Mouse (Mus musculus): ENCODE measurements around the gene Mkln1. TPM values are rescaled to one million over a fixed set of nuclear protein-coding genes. Genes with fewer than 3 reads are reported as not detected.

The Mkln1 gene
- 181 and 246 TPM in 2 replicates for total RNA-seq (2017)

- ATAC-seq (replicated peaks; ENCODE audit: low read depth, poor library complexity, severe bottlenecking) = peak; percentile 89
Measured at GRCm38 (mm10) chr6:31398431-31399205, at the start of gene Mkln1. TSS of gene Mkln1 (plus strand) at chr6:31398735.

- no peak for ATAC-seq (replicated peaks; ENCODE audit: low read depth, poor library complexity, severe bottlenecking)
Measured at GRCm38 (mm10) chr6:31356444-31357191, 41.9 kb upstream of the Mkln1 start.

GRCm38 (mm10) chr6:31357286-31357685, 41.2 kb upstream of the Mkln1 start:
- no peak for ATAC-seq (replicated peaks; ENCODE audit: low read depth, poor library complexity, severe bottlenecking)

GRCm38 (mm10) chr6:31362617-31363016, 35.9 kb upstream of the Mkln1 start:
- no peak for ATAC-seq (replicated peaks; ENCODE audit: low read depth, poor library complexity, severe bottlenecking)

GRCm38 (mm10) chr6:31364399-31364798, 34.1 kb upstream of the Mkln1 start:
- no peak for ATAC-seq (replicated peaks; ENCODE audit: low read depth, poor library complexity, severe bottlenecking)

- ATAC-seq (replicated peaks; ENCODE audit: low read depth, poor library complexity, severe bottlenecking) = no peak
Measured at GRCm38 (mm10) chr6:31367947-31368346, 30.6 kb upstream of the Mkln1 start.

- ATAC-seq (replicated peaks; ENCODE audit: low read depth, poor library complexity, severe bottlenecking) = no peak
Measured at GRCm38 (mm10) chr6:31368559-31368958, 30.0 kb upstream of the Mkln1 start.

GRCm38 (mm10) chr6:31369875-31370274, 28.7 kb upstream of the Mkln1 start:
- ATAC-seq (replicated peaks; ENCODE audit: low read depth, poor library complexity, severe bottlenecking) = 0 out of 2 replicates have a peak, but pooled peaks have one; percentile 45

GRCm38 (mm10) chr6:31370550-31371061, 27.9 kb upstream of the Mkln1 start:
- no peak for ATAC-seq (replicated peaks; ENCODE audit: low read depth, poor library complexity, severe bottlenecking)

- ATAC-seq (replicated peaks; ENCODE audit: low read depth, poor library complexity, severe bottlenecking) = no peak
Measured at GRCm38 (mm10) chr6:31371140-31371539, 27.4 kb upstream of the Mkln1 start.

GRCm38 (mm10) chr6:31372620-31373019, 25.9 kb upstream of the Mkln1 start:
- ATAC-seq (replicated peaks; ENCODE audit: low read depth, poor library complexity, severe bottlenecking) = no peak

- 0 out of 2 replicates have a peak, but pooled peaks have one; percentile 39 for ATAC-seq (replicated peaks; ENCODE audit: low read depth, poor library complexity, severe bottlenecking)
Measured at GRCm38 (mm10) chr6:31373084-31373673, 25.4 kb upstream of the Mkln1 start.

- ATAC-seq (replicated peaks; ENCODE audit: low read depth, poor library complexity, severe bottlenecking) = no peak
Measured at GRCm38 (mm10) chr6:31382989-31383388, 15.5 kb upstream of the Mkln1 start.

- no peak for ATAC-seq (replicated peaks; ENCODE audit: low read depth, poor library complexity, severe bottlenecking)
Measured at GRCm38 (mm10) chr6:31384794-31385193, 13.7 kb upstream of the Mkln1 start.

GRCm38 (mm10) chr6:31385281-31386145, 13.0 kb upstream of the Mkln1 start:
- ATAC-seq (replicated peaks; ENCODE audit: low read depth, poor library complexity, severe bottlenecking) = no peak

- ATAC-seq (replicated peaks; ENCODE audit: low read depth, poor library complexity, severe bottlenecking) = no peak
Measured at GRCm38 (mm10) chr6:31389716-31390115, 8.8 kb upstream of the Mkln1 start.

GRCm38 (mm10) chr6:31390243-31390981, 8.1 kb upstream of the Mkln1 start:
- ATAC-seq (replicated peaks; ENCODE audit: low read depth, poor library complexity, severe bottlenecking) = no peak

- ATAC-seq (replicated peaks; ENCODE audit: low read depth, poor library complexity, severe bottlenecking) = no peak
Measured at GRCm38 (mm10) chr6:31392871-31393270, 5.7 kb upstream of the Mkln1 start.

GRCm38 (mm10) chr6:31396118-31396517, 2.4 kb upstream of the Mkln1 start:
- no peak for ATAC-seq (replicated peaks; ENCODE audit: low read depth, poor library complexity, severe bottlenecking)
